Mouse (Mus musculus) ES-E14 (cell line): Measurements from ENCODE around the gene Ect2. TPM values are rescaled to one million over a fixed set of nuclear protein-coding genes. Genes with fewer than 3 reads are reported as not detected.

Source experiments
- DNase-seq: peaks from one replicate; pipeline ENCODE4 v3.0.0-alpha.2; 2013; ENCODE audit warnings: low read depth, low spot score
- H3K27ac ChIP-seq: 2 replicates; pipeline ENCODE4 v1.5.1; 2012; ENCODE audit warnings: low read depth, mild to moderate bottlenecking, low read length, moderate library complexity, mixed read lengths; ENCODE audit not compliant: poor library complexity, insufficient read depth, severe bottlenecking
- H3K36me3 ChIP-seq: 2 replicates; pipeline ENCODE4 v1.6.1; 2012; ENCODE audit warnings: mild to moderate bottlenecking, low read length, moderate library complexity, mixed read lengths; ENCODE audit not compliant: control insufficient read depth, poor library complexity, insufficient read depth, severe bottlenecking
- H3K4me1 ChIP-seq, 2 experiments: fragments of 150-350 bp in 1 of 2; sonication (generic) in 1 of 2; 2 replicates each; pipeline ENCODE4 v1.6.1; 2012; ENCODE audit warnings: low read length in 2 of 2, mild to moderate bottlenecking in 1 of 2, mixed read lengths in 1 of 2; ENCODE audit not compliant: control insufficient read depth in 2 of 2, insufficient read depth in 2 of 2, poor library complexity in 1 of 2
- H3K4me3 ChIP-seq, 2 experiments: fragments of 150-350 bp in 1 of 2; sonication (generic) in 1 of 2; 2 replicates each; pipeline ENCODE4 v1.5.1; 2012; ENCODE audit warnings: low read length in 2 of 2, low read depth in 1 of 2, mild to moderate bottlenecking in 1 of 2, mixed read lengths in 1 of 2; ENCODE audit not compliant: insufficient read depth in 1 of 2, poor library complexity in 1 of 2, severe bottlenecking in 1 of 2
- H3K9ac ChIP-seq: 2 replicates; pipeline ENCODE4 v1.6.1; 2012; ENCODE audit warnings: low read depth, mild to moderate bottlenecking, low read length, mixed read lengths; ENCODE audit not compliant: poor library complexity, insufficient read depth, severe bottlenecking
- H3K9me3 ChIP-seq: fragments of 150-350 bp; sonication (generic); 2 replicates; pipeline ENCODE4 v1.6.1; 2012; ENCODE audit warnings: low read depth, mild to moderate bottlenecking, low read length; ENCODE audit not compliant: control insufficient read depth, insufficient read depth
- CHD2 ChIP-seq: IDR thresholded peaks from 2 replicates; pipeline ENCODE4 v1.6.1; 2014; ENCODE audit warnings: mild to moderate bottlenecking, low read depth, low read length, inconsistent platforms
- HCFC1 ChIP-seq: IDR thresholded peaks from 2 replicates; pipeline ENCODE4 v1.6.1; 2012; ENCODE audit warnings: low read length, inconsistent platforms, borderline replicate concordance; ENCODE audit not compliant: insufficient read depth
- MAFK ChIP-seq: IDR thresholded peaks from 2 replicates; pipeline ENCODE4 v1.6.1; 2014; ENCODE audit warnings: mild to moderate bottlenecking, low read depth, low read length, inconsistent platforms; ENCODE audit not compliant: insufficient read depth
- ZC3H11A ChIP-seq: IDR thresholded peaks from 2 replicates; pipeline ENCODE4 v1.6.1; 2012; ENCODE audit warnings: low read depth, mild to moderate bottlenecking, inconsistent platforms, low read length, borderline replicate concordance
- ZNF384 ChIP-seq: IDR thresholded peaks from 2 replicates; pipeline ENCODE4 v1.6.1; 2012; ENCODE audit warnings: low read depth, low read length, inconsistent platforms
- in situ Hi-C, 2 experiments: fragments of 600-800 bp; cut with MboI; formaldehyde crosslinking; loops; one replicate each; pipeline ENCODE4 v1.15.1; 2025; ENCODE audit warnings: low sequenced_read_pairs in 2 of 2, inconsistent platforms in 1 of 2; ENCODE audit not compliant: unreplicated experiment in 2 of 2
- total RNA-seq: library from RNA; depleted of rRNA; stranded (reverse); fragments of 300-350 nt; gene quantifications from 2 replicates; pipeline ENCODE4 v1.2.3, GENCODE M21; 2012

The Ect2 gene
- total RNA-seq, 1 experiment, result 103 TPM

- DNase-seq, result peak; percentile 68
- H3K4me3 ChIP-seq, result peak overlapping the region; percentile 30 to 34; a peak in 3 of 4 replicates
- TF ChIP-seq HCFC1 (no peak), CHD2 (0 out of 2 replicates have a peak, but pooled peaks have one; percentile 50), MAFK (no peak), ZC3H11A (no peak), ZNF384 (no peak)
- no peaks in the 10 kb centered on the region for H3K36me3 ChIP-seq
- no peak overlapping the region; the same call in 1 of the 2 replicates for H3K9ac ChIP-seq
- in situ Hi-C loops, result no loop called here
- H3K4me1 ChIP-seq, result peaks cover 29 to 30% of the 10 kb centered on the region in 2 experiments
- H3K9me3 ChIP-seq, result no peaks in the 10 kb centered on the region
- peak overlapping the region; percentile 99 for H3K27ac ChIP-seq
Observed at GRCm38 (mm10) chr3:27063399-27064260, 90.0 kb downstream of the Ect2 start.

GRCm38 (mm10) chr3:27060441-27060840 lies 93.2 kb downstream of the Ect2 start:
- Histone ChIP-seq H3K9me3 (no peaks in the 10 kb centered on the region), H3K9ac (no peak overlapping the region), H3K4me1 (peaks cover 18 to 28% of the 10 kb centered on the region in 2 experiments), H3K4me3 (no peak overlapping the region), H3K36me3 (no peaks in the 10 kb centered on the region), H3K27ac (no peak overlapping the region)
- no peak for TF ChIP-seq HCFC1
- TF ChIP-seq ZNF384, result no peak
- TF ChIP-seq CHD2, result no peak
- no peak for TF ChIP-seq ZC3H11A
- no peak for TF ChIP-seq MAFK
- in situ Hi-C loops, result no loop called here
- no peak for DNase-seq

- H3K9me3 ChIP-seq, result no peaks in the 10 kb centered on the region
- no peak for TF ChIP-seq CHD2
- TF ChIP-seq ZC3H11A, result no peak
- no peak for TF ChIP-seq HCFC1
- in situ Hi-C loops, result no loop called here
- no peak for DNase-seq
- no peak overlapping the region for H3K4me3 ChIP-seq
- H3K36me3 ChIP-seq, result no peaks in the 10 kb centered on the region
- H3K27ac ChIP-seq, result no peak overlapping the region
- H3K4me1 ChIP-seq, result peaks cover 16 to 23% of the 10 kb centered on the region in 2 experiments
- H3K9ac ChIP-seq, result no peak overlapping the region
Observed at GRCm38 (mm10) chr3:27059529-27060322, 94.0 kb downstream of the Ect2 start.

DNA sequence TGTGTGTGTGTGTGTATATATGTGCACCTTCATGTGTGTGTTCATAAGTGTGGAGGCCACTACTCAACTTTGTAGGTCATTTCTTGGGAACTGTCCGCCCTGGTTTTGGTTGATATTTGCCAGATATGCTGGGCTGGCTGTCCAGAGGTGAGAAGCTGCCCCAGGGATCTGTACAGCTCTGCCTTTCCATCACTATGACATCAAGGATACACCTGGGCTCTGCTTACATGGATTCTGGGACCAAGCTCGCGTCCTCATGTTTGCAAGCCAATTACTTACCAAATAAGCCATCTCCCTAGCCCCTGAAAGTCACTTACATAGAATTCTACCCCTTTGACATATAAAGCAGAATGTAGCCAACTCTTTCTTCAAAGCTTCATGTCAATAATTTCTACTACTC lies 98.2 kb downstream of the Ect2 start:
- H3K9me3 ChIP-seq, result no peaks in the 10 kb centered on the region
- peaks cover 6 to 11% of the 10 kb centered on the region in 2 experiments; a peak in 3 of 4 replicates for H3K4me1 ChIP-seq
- TF ChIP-seq MAFK (no peak), HCFC1 (no peak), ZC3H11A (no peak), CHD2 (no peak), ZNF384 (no peak)
- H3K27ac ChIP-seq, result no peak overlapping the region
- in situ Hi-C loops, result no loop called here
- no peaks in the 10 kb centered on the region for H3K36me3 ChIP-seq
- H3K4me3 ChIP-seq, result no peak overlapping the region
- H3K9ac ChIP-seq, result no peak overlapping the region
- no peak for DNase-seq
